Mouse (Mus musculus) brain, embryonic 18.5 days (tissue): ENCODE results near the gene Olfr690.
"Not testable (repeated sequence)": the region's sequence is repeated elsewhere in the genome, so short reads cannot be mapped to it uniquely, and the experiment has no call there.

Experiments used
- DNase-seq: peaks from one replicate; pipeline ENCODE4 v3.0.0-alpha.2; 2012; ENCODE audit warnings: low read depth, low spot score

Gene Olfr690

GRCm38 (mm10) chr7:105334004-105334403, at the start of gene Olfr690:
Gene Olfr690, minus strand, starts transcription at chr7:105334104.
- DNase-seq, result no peak

DNA sequence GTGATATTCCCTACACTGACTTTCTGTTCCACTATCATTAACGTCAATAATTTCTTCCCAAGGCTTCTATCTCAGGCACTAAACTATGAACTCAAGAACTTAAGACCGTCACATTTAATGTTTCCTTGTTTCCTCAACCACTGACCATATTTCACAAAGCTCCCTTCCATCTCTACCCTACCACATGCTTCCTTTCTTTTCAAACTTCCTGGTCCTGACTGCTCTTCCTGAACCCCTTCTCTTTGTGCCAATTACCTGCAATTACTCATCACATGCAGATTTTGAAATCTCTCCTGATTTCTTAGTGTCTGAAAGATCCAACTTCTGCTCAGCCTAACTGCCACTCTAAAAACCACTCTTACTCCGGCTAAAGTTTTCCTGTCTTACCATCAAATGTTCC, 46.4 kb upstream of the Olfr690 start:
- no peak for DNase-seq

DNA sequence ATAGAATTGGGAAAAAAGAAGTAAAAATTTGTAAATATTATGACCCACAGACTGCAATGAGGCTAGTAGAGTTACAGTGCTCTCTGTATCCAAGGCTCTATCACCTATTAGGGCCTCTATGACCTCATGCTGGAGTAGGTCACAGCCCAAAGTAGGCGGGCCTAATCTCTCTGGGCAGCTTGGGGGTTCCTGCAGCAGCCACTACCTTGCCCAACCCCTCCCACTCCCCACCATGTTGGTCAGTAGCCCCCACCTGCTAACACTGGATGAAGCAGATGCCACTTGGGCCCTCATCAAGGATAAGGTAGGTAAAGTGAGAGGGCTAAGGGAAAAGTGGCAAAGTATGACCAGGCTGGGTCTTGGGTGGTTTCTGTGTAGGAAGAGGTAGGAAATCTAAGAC, 41.0 kb upstream of the Olfr690 start, which contains the start of gene Gm5901:
TSS of gene Gm5901 (plus strand) at position 173 of the 400 bp plus-strand sequence.
- no peak for DNase-seq

GRCm38 (mm10) chr7:105373976-105374375, 40.1 kb upstream of the Olfr690 start:
- no peak for DNase-seq

DNA sequence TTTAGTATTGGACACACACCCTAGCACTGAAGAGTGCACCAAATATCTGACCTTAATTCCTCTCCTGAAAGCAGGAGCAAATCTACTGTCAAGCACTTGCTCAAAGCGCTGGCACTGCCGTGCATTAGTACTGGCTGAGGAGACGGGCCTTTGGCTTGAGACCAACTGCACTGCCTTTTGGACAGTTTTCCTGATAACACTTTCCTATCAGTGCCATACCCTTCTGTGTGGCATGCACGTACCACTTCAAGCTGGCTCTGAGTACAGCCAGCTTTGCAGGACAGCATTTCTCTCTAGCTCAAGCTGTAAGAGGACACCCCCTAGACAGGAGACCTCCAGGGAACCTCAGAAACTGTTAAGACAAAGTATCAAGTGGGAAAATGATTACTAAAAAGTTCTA, 39.6 kb upstream of the Olfr690 start:
- DNase-seq, result no peak

GRCm38 (mm10) chr7:105372912-105373311, 39.0 kb upstream of the Olfr690 start:
- DNase-seq, result no peak

DNA sequence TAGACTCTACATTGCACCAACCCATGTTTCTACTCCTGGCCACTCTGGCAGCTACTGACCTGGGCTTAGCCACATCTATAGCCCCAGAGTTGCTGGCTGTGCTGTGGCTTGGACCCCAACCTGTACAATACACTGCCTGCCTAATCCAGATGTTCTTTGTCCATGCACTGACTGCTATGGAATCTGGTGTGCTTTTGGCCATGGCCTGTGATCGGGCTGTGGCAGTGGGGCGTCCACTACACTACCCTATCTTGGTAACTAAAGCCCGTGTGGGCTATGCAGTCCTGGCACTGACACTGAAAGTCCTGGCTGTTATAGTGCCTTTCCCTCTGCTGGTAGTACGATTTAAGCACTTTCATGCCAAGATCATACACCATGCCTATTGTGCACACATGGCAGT, 34.6 kb upstream of the Olfr690 start:
- no peak for DNase-seq

DNA sequence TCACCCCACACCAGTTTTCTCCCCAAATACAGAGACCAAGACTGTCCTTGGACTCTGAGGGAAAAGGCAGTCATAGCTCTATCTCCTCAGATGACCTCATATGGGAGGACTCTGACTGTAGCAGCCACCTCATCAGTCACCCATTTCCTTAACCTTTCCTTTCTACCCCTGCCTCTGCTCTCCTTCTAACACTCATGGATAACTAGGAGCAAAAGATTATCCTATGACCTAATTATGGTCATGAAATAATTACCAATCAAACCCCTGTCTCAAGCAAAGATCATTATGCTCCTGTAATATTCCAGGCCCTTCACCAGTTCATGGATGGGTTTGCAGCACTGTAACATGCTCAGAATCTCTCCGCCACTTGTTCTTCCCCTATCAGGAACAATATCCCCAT, 34.0 kb upstream of the Olfr690 start, which contains the start of gene Olfr692:
TSS of gene Olfr692 (plus strand) at position 301 of the 400 bp plus-strand sequence.
- no peak for DNase-seq

GRCm38 (mm10) chr7:105367268-105367667, 33.4 kb upstream of the Olfr690 start:
- DNase-seq, result no peak

GRCm38 (mm10) chr7:105361713-105362112, 27.8 kb upstream of the Olfr690 start:
- no peak for DNase-seq

DNA sequence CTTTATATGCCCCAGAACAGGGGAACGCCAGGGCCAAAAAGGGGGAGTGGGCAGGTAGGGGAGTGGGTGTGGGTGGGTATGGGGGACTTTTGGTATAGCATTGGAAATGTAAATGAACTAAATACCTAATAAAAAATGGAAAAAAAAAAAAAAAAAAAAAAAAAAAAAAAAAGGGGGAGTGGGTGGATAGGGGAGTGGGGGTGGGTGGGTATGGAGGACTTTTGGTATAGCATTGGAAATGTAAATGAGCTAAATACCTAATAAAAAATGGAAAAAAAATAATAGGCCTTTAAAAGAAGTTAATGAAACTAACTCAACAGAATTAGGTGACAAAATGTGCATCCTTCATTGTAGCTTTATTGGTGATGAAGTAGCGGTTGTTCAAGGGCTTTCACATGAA, 22.6 kb upstream of the Olfr690 start:
- not testable (repeated sequence) for DNase-seq

- DNase-seq, result not testable (repeated sequence)
These were observed 22.2 kb upstream of the Olfr690 start for GRCm38 (mm10) chr7:105356064-105356463.

DNA sequence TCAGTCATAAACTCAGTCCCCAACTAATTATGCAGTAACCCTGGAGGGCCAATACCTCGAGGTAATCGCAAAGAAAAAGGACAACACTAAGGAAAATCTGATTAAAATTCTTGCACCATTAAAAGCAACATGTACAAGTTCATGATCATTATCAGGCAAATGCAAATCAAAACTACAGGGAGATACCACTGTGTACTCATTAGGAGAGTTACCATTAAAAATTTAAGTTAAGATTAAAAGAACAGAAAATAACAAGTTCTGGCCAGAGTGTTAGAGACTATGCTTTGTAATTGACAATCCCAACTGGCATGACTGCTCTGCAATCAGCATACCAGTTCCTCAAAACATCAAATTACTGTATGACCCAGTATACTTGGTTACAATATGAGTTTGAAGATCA, 8.8 kb upstream of the Olfr690 start:
- no peak for DNase-seq

- DNase-seq, result no peak
These were observed 8.3 kb upstream of the Olfr690 start, which contains the start of gene Olfr691 for GRCm38 (mm10) chr7:105342170-105342569. Gene Olfr691, minus strand, starts transcription at chr7:105342270.

DNA sequence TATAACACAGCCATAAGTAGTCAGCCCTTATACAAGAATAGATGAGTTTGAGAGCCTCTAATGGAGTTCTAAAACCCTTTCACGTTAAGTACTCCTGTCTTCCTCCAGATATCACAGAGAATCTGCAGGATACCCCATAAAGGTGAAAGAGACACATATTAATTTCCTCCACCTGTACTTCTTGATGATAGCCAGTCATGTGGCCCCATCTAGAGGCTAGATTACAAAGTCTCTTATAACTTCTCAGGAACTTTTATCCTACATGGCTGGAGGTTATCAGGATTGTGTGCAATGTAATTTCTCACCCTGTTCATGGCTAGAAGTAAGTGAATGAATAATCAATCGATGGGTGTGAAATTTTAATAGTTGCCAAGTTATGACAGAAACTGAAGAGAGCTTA, 8.6 kb downstream of the Olfr690 start:
- no peak for DNase-seq

DNA sequence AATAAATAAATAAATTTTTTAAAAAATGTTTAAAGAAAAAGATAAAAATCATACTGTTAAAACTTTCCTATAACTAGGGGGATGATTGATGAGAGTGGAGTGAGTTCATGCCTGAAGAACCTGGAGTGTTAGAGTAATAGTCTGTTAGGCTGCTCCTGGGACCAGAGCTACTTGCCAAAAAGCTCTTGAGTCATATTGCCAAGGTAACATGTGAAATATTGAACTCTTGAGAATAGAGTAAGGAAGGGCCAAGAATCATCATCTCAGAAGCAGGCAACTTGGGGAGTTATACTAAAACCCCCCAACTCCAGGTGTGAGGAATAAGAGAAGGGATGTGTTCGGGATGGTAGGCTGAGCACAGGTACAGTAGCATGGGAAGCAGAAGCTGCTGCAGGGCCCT, 23.0 kb downstream of the Olfr690 start, which contains the start of gene Olfr689:
TSS of gene Olfr689 (plus strand) at position 301 of the 400 bp plus-strand sequence.
- no peak for DNase-seq

DNA sequence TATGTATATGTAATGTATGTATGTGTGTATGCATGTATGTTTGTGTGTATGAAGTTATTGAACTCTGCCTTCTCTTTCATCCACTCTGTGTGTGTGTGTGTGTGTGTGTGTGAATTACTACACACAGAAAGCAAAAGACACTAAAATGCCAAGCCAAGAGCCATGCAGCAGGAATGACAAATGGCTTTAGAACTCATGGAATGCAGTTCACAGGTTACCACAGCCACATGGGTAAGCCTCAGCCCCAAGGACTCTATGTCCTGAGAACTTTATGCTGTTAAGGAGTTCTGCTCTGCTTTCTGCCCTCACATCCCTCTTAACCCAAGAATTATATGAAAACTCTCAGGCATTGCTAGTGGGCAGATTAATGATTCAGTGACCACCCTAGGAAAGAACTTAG, 43.9 kb downstream of the Olfr690 start:
- DNase-seq, result no peak

DNA sequence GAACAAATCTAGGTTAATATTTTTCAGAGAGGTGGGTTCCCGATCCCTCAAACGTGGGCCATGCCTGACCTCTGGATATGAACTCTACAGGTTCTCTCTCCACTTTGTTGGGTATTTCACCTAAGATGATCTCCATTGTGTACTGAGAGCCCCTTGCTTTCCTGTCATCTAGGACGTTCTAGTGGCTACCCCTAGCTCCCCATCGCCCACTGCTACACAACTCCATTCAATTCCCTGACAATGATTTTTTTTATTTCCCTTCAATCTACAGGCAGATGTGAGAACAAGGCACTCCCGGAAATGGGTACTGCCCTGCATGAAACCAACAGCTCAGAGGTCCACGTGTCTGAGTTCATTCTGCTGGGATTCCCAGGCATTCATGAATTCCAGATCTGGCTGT, 46.1 kb downstream of the Olfr690 start, which contains the start of gene Olfr688:
TSS of gene Olfr688 (plus strand) at position 301 of the 400 bp plus-strand sequence.
- DNase-seq, result no peak
